ENCODE assay signal across 13 mouse cellular contexts in genomic region chr12:116010812-116011211, GRCm38 (mm10). TPM values are rescaled to one million over a fixed set of nuclear protein-coding genes. Genes with fewer than 3 reads are reported as not detected.
DNase-seq lines count a peak whose midpoint lies in the region; ATAC-seq and TF ChIP-seq lines count a peak whose summit lies in the region.
"Had no signal": no experiment of that assay in that cellular context is flagged by ENCODE, and none has a peak within 500 bp of the region (broad histone marks: within the 10 kb centered on the region; RNA-seq: fewer than 3 reads in every experiment).

No protein-coding gene starts in this region.

- peak; percentile 17 for TF ChIP-seq CTCF in Patski (IDR thresholded peaks at IDR 0.05)

- H3K9ac ChIP-seq in kidney, embryonic 14.5 days (ENCODE audit: low read depth, low read length): no peak overlapping the region
- H3K9ac ChIP-seq: liver, embryonic 14.5 days; midbrain, embryonic 12.5 days; neural tube, embryonic 15.5 days had no signal

- H3K36me3 ChIP-seq in kidney, embryonic 14.5 days (ENCODE audit: control insufficient read depth, insufficient read depth, low read length): no peaks in the 10 kb centered on the region
- H3K36me3 ChIP-seq: midbrain, embryonic 12.5 days; neural tube, embryonic 15.5 days had no signal

- no peaks in the 10 kb centered on the region for H3K4me1 ChIP-seq in kidney, embryonic 14.5 days (ENCODE audit: control insufficient read depth, insufficient read depth, low read length)
- H3K4me1 ChIP-seq: midbrain, embryonic 12.5 days; neural tube, embryonic 15.5 days had no signal

- H3K4me3 ChIP-seq in kidney, embryonic 14.5 days (ENCODE audit: low read length): no peak overlapping the region
- H3K4me3 ChIP-seq: midbrain, embryonic 12.5 days; neural tube, embryonic 15.5 days had no signal

- no peak for ATAC-seq in Patski
- ATAC-seq in megakaryocyte progenitor cell, adult 5-6 weeks (replicated peaks; ENCODE audit: poor library complexity): peak; percentile 86
- ATAC-seq in kidney, embryonic 14.5 days (ENCODE audit: low FRiP score, low TSS enrichment): no peak

- no peak overlapping the region for H3K4me2 ChIP-seq in kidney, embryonic 14.5 days (replicated peaks; ENCODE audit: low read depth, low read length)
- H3K4me2 ChIP-seq: midbrain, embryonic 12.5 days; neural tube, embryonic 15.5 days had no signal

- H3K9me3 ChIP-seq in kidney, embryonic 14.5 days (ENCODE audit: control insufficient read depth, low read length): no peaks in the 10 kb centered on the region
- H3K9me3 ChIP-seq: neural tube, embryonic 15.5 days had no signal

- peaks cover 16% of the 10 kb centered on the region for H3K27me3 ChIP-seq in Patski
- no peaks in the 10 kb centered on the region for H3K27me3 ChIP-seq in kidney, embryonic 14.5 days (ENCODE audit: control insufficient read depth, insufficient read depth, low read length)
- H3K27me3 ChIP-seq: midbrain, embryonic 12.5 days; neural tube, embryonic 15.5 days had no signal

- H3K27ac ChIP-seq in kidney, embryonic 14.5 days (ENCODE audit: low read depth, low read length): no peak overlapping the region
- H3K27ac ChIP-seq: liver, embryonic 14.5 days; midbrain, embryonic 12.5 days; neural tube, embryonic 15.5 days had no signal

- POLR2A ChIA-PET in Patski (lab: Charles Lee): no interaction called here

- in situ Hi-C loops in Patski (cut with MboI; ENCODE audit: low pct_unique_long_range_greater_than_20kb): loop anchor here (10.0 kb wide), 1 partner anchor 406 kb away; no protein-coding TSS in a partner anchor

- DNase-seq in lung, postnatal 36 days: peak; percentile 6
- no peak for DNase-seq in lung, postnatal 4 days
- no peak for DNase-seq in Patski (ENCODE audit: low read depth, low spot score)
- DNase-seq in thymus, postnatal 4 days: peak; percentile 85
- DNase-seq in kidney, postnatal 10 days: no peak
- DNase-seq in kidney, adult 18-20 months: no peak
- DNase-seq: gastrocnemius, postnatal 10 days; heart, postnatal 36 days had no signal

- WGBS in kidney, embryonic 14.5 days: 82% methylated on average over 2 of the region's 2 CpGs

- CTCF ChIA-PET in Patski (lab: Charles Lee): no interaction called here

RNA-seq across cellular contexts. Expression of gene Zfp386, which starts 36.7 kb away (rescaled TPM):
- 30.1 TPM for polyA plus RNA-seq in Patski (2021)
- 48.7 and 59.7 TPM in 2 replicates for total RNA-seq in megakaryocyte progenitor cell, adult 5-6 weeks (2015)
- total RNA-seq in megakaryocyte progenitor cell, adult 5-6 weeks (2017): 35.5 and 37.2 TPM in 2 replicates
- 54.0 and 62.0 TPM in 2 replicates for polyA plus RNA-seq in kidney, embryonic 14.5 days (2014; fragmentation: Nextera tagmentation; extraction: Ambion mirVana)

Comparison
In these comparisons a context has a peak if more than half of its experiments do, and no peak if none do; other contexts are left out.
1. DNase-seq: peak in lung, postnatal 36 days (single experiment) and thymus, postnatal 4 days (single experiment); none in lung, postnatal 4 days (0 of 2), Patski (single experiment), kidney, postnatal 10 days (single experiment) and kidney, adult 18-20 months (single experiment).